In the genomic region with DNA sequence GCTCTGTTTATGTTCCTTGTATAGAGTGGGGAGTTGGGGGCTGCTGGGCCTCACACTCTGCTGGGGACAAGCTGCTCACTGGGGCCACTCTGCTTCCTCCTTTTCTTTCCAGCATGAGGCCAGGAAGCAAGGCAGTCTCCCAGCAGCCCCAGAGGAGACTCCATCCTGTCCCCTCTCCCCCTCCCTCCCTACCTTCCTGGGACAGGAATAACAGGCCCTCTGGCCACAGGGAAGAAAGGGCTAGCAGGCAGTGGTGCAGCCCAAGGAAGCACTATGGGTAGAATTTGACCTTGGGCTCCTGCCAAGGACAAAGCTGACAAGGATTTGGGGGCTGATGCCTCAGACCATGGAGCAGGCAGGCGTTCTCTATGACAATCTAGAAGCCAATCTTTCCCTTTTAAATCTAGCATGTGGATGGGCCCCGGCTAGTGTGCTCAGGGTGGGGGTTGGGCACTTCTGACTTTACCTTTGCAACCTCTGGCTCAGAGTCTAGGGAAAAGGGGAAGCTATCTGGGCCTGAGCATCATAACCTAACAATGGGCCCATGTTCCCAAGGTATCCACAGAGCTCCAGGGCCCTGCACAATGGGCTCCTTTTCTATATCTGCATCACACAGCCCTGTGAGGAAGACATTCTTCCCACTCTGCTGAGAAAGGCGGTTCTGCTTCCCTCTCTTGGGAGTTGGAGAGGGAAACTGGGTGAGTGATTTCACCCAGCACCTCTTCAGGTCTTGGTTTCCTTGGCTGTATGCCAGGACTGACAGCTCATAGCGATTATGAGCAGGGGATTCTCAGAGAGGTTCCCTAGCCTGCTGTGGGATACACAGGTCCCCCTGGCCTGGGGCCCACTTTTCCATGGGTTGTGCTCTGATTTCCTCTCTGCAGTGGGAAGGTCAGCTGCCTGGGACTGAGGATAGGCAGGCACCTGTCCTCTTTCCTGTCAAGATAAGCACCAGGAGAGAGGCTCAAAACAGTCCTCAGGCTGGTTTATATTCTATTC, we compare ENCODE assay signal across 10 mouse cellular contexts. TPM values are rescaled to one million over a fixed set of nuclear protein-coding genes. Genes with fewer than 3 reads are reported as not detected.
DNase-seq lines count a peak whose midpoint lies in the region; ATAC-seq lines count a peak whose summit lies in the region.
"Had no signal": no experiment of that assay in that cellular context is flagged by ENCODE, and none has a peak within 500 bp of the region (broad histone marks: within the 10 kb centered on the region; RNA-seq: fewer than 3 reads in every experiment).

No protein-coding gene starts in this region.

- H3K4me3 ChIP-seq in embryonic facial prominence, embryonic 15.5 days (replicated peaks): no peak overlapping the region
- no peak overlapping the region for H3K4me3 ChIP-seq in intestine, embryonic 14.5 days (ENCODE audit: low read depth, low read length)
- H3K4me3 ChIP-seq in midbrain, embryonic 14.5 days (replicated peaks; ENCODE audit: low read depth, low read length): no peak overlapping the region
- H3K4me3 ChIP-seq: erythroblast, embryonic 14.5 days had no signal

- H3K27me3 ChIP-seq in embryonic facial prominence, embryonic 15.5 days: no peaks in the 10 kb centered on the region
- H3K27me3 ChIP-seq in intestine, embryonic 14.5 days (replicated peaks; ENCODE audit: control insufficient read depth, insufficient read depth, low read length): no peaks in the 10 kb centered on the region
- no peaks in the 10 kb centered on the region for H3K27me3 ChIP-seq in midbrain, embryonic 14.5 days (ENCODE audit: control insufficient read depth, insufficient read depth, low read length)

- H3K9me3 ChIP-seq in embryonic facial prominence, embryonic 15.5 days (replicated peaks): no peaks in the 10 kb centered on the region
- no peaks in the 10 kb centered on the region for H3K9me3 ChIP-seq in intestine, embryonic 14.5 days (ENCODE audit: control insufficient read depth, low read length)
- H3K9me3 ChIP-seq in midbrain, embryonic 14.5 days (ENCODE audit: control insufficient read depth, low read length): no peaks in the 10 kb centered on the region

- H3K27ac ChIP-seq in embryonic facial prominence, embryonic 15.5 days (replicated peaks): peak overlapping the region; percentile 41
- peak overlapping the region; percentile 75 for H3K27ac ChIP-seq in intestine, embryonic 14.5 days (ENCODE audit: low read depth)
- peak overlapping the region; percentile 45 for H3K27ac ChIP-seq in midbrain, embryonic 14.5 days (replicated peaks; ENCODE audit: low read depth, low read length)

- H3K4me1 ChIP-seq in embryonic facial prominence, embryonic 15.5 days: peaks cover 25% of the 10 kb centered on the region
- H3K4me1 ChIP-seq in intestine, embryonic 14.5 days (replicated peaks; ENCODE audit: control insufficient read depth, insufficient read depth, low read length): peaks cover 25% of the 10 kb centered on the region
- H3K4me1 ChIP-seq in midbrain, embryonic 14.5 days (ENCODE audit: control insufficient read depth, insufficient read depth, low read length): peaks cover 13% of the 10 kb centered on the region

- 22% methylated on average over 4 of the region's 4 CpGs for WGBS in embryonic facial prominence, embryonic 15.5 days
- 24% methylated on average over 4 of the region's 4 CpGs for WGBS in intestine, embryonic 14.5 days
- 35% methylated on average over 4 of the region's 4 CpGs for WGBS in midbrain, embryonic 14.5 days

- DNase-seq in cerebellum, postnatal 36 days: peak; percentile 35 to 42
- DNase-seq in cerebellum, adult 11 months: no peak
- peak; percentile 21 for DNase-seq in 416B (ENCODE audit: low read depth)
- DNase-seq in intestine, embryonic 14.5 days (ENCODE audit: low spot score): peak; percentile 71
- DNase-seq in midbrain, embryonic 14.5 days: peak; percentile 64
- DNase-seq in spleen, postnatal 36 days (ENCODE audit: low spot score in 2 of 2): no peak

- no peak overlapping the region for H3K4me2 ChIP-seq in embryonic facial prominence, embryonic 15.5 days (replicated peaks)
- H3K4me2 ChIP-seq in intestine, embryonic 14.5 days (ENCODE audit: low read length): no peak overlapping the region
- no peak overlapping the region for H3K4me2 ChIP-seq in midbrain, embryonic 14.5 days (ENCODE audit: low read length)

- no peak overlapping the region for H3K9ac ChIP-seq in embryonic facial prominence, embryonic 15.5 days
- peak overlapping the region; percentile 27; the same call in 1 of the 2 replicates for H3K9ac ChIP-seq in intestine, embryonic 14.5 days (ENCODE audit: low read length)
- 0 out of 2 replicates have a peak overlapping the region, but pooled peaks have one; percentile 24 for H3K9ac ChIP-seq in midbrain, embryonic 14.5 days (replicated peaks; ENCODE audit: low read length)

- no peak for ATAC-seq in embryonic facial prominence, embryonic 15.5 days (ENCODE audit: insufficient number of reproducible peaks, low FRiP score, low TSS enrichment, low read depth)
- peak; percentile 34 for ATAC-seq in intestine, embryonic 14.5 days (replicated peaks; ENCODE audit: low FRiP score, low TSS enrichment, low read depth)
- no peak for ATAC-seq in midbrain, embryonic 14.5 days (ENCODE audit: low FRiP score, low TSS enrichment)
- no peak for ATAC-seq in megakaryocyte-erythroid progenitor cell, adult 5-6 weeks (replicated peaks; ENCODE audit: low FRiP score, low TSS enrichment, poor library complexity, severe bottlenecking)

- H3K36me3 ChIP-seq in embryonic facial prominence, embryonic 15.5 days: no peaks in the 10 kb centered on the region
- no peaks in the 10 kb centered on the region for H3K36me3 ChIP-seq in intestine, embryonic 14.5 days (ENCODE audit: control insufficient read depth, insufficient read depth, low read length)
- H3K36me3 ChIP-seq in midbrain, embryonic 14.5 days (ENCODE audit: control insufficient read depth, insufficient read depth, low read length): no peaks in the 10 kb centered on the region; the same call in 1 of the 2 replicates

RNA-seq across cellular contexts. Expression of a gene that starts 17.2 kb away (rescaled TPM):
- not detected in 2 replicates for polyA plus RNA-seq in embryonic facial prominence, embryonic 15.5 days (2015; fragmentation: Nextera tagmentation; extraction: Ambion mirVana)
- not detected in 2 replicates for polyA plus RNA-seq in intestine, embryonic 14.5 days (2014; fragmentation: Nextera tagmentation; extraction: Ambion mirVana)
- not detected in 2 replicates for polyA plus RNA-seq in midbrain, embryonic 14.5 days (2014; fragmentation: Nextera tagmentation; extraction: Ambion mirVana)
- total RNA-seq in megakaryocyte-erythroid progenitor cell, adult 5-6 weeks (2014; fragmentation: Nextera tagmentation): not detected in 2 replicates
- total RNA-seq in megakaryocyte-erythroid progenitor cell, adult 5-6 weeks (2017): not detected in 2 replicates
- total RNA-seq: neutrophil, adult 5-6 weeks had no signal
- polyA plus RNA-seq: erythroblast, embryonic 14.5 days had no signal

RNA-seq across cellular contexts. Expression of a gene that starts 54.4 kb away (rescaled TPM):
- 9.4 and 10.3 TPM in 2 replicates for polyA plus RNA-seq in embryonic facial prominence, embryonic 15.5 days (2015; fragmentation: Nextera tagmentation; extraction: Ambion mirVana)
- 26.4 and 27.9 TPM in 2 replicates for polyA plus RNA-seq in intestine, embryonic 14.5 days (2014; fragmentation: Nextera tagmentation; extraction: Ambion mirVana)
- polyA plus RNA-seq in midbrain, embryonic 14.5 days (2014; fragmentation: Nextera tagmentation; extraction: Ambion mirVana): 44.8 and 51.7 TPM in 2 replicates
- total RNA-seq in megakaryocyte-erythroid progenitor cell, adult 5-6 weeks (2014; fragmentation: Nextera tagmentation): 10.4 and 13.8 TPM in 2 replicates
- 4.2 and 13.3 TPM in 2 replicates for total RNA-seq in megakaryocyte-erythroid progenitor cell, adult 5-6 weeks (2017)

Comparison
In these comparisons a context has a peak if more than half of its experiments do, and no peak if none do; other contexts are left out.
1. DNase-seq: peak in cerebellum, postnatal 36 days (2 of 2), 416B (single experiment), intestine, embryonic 14.5 days (single experiment) and midbrain, embryonic 14.5 days (single experiment); none in cerebellum, adult 11 months (single experiment) and spleen, postnatal 36 days (0 of 2).
2. Peak in every context shown above with its lines, with median percentiles within 50 percentile points of each other: H3K27ac ChIP-seq.